Mouse (Mus musculus) kidney, postnatal 10 days (tissue): ENCODE measurements around the gene Vmn1r151.
"Not testable (repeated sequence)": the region's sequence is repeated elsewhere in the genome, so short reads cannot be mapped to it uniquely, and the experiment has no call there.

Source experiments
- DNase-seq: peaks from one replicate; pipeline ENCODE4 v3.0.0; 2021; ENCODE audit warnings: mixed read lengths

Vmn1r151 gene

DNA sequence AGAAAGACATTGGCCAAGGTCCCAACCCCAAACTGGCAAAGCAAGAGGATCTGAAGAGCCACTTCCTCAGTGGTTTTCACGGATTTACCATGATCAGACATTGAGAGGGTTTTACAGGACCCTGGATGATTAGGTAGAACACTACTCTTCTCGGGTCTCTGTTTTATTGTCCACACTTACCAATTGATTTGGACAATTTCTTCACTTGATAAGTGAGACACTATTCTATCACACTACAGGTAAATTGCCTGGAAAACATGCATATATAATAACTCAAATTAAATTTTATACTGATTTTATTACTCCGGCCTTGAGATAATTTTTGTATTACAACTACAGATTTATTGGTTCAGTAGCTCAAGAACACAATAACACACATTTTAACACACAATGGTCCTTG, at the start of gene Vmn1r151:
Gene Vmn1r151, minus strand, starts transcription at position 101 of the 400 bp plus-strand sequence.
- not testable (repeated sequence) for DNase-seq

DNA sequence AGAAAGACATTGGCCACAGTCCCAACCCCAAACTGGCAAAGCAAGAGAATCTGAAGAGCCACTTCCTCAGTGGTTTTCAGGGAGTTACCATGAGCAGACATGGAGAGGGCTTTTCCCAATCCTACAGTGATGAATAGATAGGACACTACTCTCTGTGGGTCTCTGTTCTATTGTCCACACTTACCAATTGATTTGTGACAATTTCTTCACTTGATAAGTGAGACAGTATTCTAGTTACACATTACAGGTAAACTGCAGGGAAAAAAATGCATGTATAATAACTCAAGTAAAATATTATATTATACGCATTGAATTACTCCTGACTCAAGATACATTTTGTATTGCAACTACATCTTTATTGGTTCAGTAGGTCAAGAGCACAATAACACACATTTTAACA, 35.3 kb upstream of the Vmn1r151 start, which contains the start of gene Gm8677:
Gene Gm8677, minus strand, starts transcription at position 101 of the 400 bp plus-strand sequence.
- DNase-seq, result not testable (repeated sequence)

DNA sequence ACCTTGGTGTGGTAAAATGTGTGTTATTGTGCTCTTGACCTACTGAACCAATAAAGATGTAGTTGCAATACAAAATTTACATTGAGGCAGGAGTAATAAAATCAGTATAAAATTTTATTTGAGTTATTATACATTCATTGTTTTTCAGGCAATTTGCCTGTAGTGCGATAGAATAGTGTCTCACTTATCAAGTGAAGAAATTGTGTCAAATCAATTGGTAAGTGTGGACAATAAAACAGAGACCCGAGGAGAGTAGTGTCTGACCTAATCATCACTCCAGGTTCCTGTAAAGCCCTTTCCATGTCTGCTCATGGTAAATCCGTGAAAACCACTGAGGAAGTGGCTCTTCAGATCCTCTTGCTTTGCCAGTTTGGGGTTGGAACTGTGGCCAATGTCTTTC, 23.2 kb upstream of the Vmn1r151 start, which contains the start of gene Vmn1r152:
Gene Vmn1r152, plus strand, starts transcription at position 301 of the 400 bp plus-strand sequence.
- not testable (repeated sequence) for DNase-seq

DNA sequence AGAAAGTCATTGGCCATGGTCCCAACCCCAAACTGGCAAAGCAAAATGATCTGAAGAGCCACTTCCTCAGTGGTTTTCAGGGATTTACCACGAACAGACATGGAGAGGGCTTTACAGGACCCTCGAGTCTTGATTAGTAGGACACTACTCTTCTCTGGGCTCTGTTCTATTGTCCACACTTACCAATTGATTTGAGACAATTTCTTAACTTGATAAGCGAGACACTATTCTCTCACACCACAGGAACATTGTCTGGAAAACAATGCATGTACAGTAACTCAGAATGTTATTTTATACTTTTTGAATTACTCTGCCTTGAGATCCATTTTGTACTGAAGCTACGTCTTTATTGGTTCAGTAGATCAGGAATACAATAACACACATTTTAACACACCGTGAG, 35.5 kb downstream of the Vmn1r151 start, which contains the start of gene Gm10665:
Gene Gm10665, minus strand, starts transcription at position 101 of the 400 bp plus-strand sequence.
- DNase-seq, result not testable (repeated sequence)
